Mouse (Mus musculus) ES-Bruce4 (cell line): ENCODE measurements around the gene Tex45.

Experiments used
- CTCF ChIP-seq: IDR thresholded peaks from one replicate; pipeline ENCODE4 v1.8.1; 2011; ENCODE audit warnings: low read depth, low read length
- POLR2A ChIP-seq: IDR thresholded peaks from one replicate; pipeline ENCODE4 v1.8.1; 2011; ENCODE audit warnings: low read length; ENCODE audit not compliant: insufficient read depth

DNA sequence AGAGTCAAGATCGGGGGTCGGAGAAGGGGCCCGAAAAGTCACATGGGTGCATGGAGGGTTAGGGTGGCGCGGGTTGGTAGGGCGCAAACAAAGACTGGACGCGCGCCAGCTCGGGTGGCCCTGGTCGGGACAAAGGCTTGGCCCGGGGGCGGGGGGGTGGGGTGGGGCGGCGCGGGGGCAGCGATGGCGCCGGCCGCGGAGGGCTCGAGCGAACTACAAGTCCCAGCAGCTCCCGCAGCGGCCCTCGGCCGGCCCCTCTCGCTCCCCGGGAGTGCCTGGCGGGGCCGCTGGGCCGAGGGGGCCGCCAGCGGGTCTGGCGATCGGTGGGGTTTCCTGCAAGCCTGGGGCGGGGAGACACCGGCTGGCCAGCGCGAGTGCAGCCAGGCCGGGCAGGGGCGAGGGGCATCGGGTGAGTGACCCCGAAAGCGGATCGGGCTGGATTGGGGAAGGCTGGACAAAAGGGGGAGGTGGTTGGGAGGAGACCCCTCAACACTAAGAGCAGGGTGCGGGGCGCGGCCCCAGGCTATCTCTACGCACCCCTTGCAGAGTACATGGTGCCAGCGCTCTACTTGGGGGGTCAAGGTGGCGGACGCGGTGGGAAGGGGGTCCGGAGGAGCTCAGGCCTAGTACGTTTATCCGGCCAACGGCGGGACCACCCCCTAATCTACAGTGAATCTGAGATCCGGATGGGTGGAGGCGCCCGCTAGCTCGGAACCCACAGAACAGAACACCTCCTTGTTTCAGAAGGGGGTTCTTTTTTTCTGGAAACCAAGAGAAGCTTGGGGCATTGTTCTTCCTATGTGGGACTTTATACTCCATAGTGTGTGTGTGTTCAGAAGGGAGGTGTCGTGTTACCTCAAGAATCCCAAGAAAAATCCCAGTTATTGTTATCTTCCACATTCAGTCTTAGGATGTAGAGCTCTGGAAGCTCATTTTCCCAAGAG is 22.5 kb downstream of the Tex45 start, which contains the start of gene Zfp358:
- TF ChIP-seq POLR2A (peak; percentile 11), CTCF (no peak)
